Mouse (Mus musculus) MEL (cell line): Measurements from ENCODE around the gene Kcnj1. TPM values are rescaled to one million over a fixed set of nuclear protein-coding genes. Genes with fewer than 3 reads are reported as not detected.

Experiments
- DNase-seq: peaks from one replicate; pipeline ENCODE4 v3.0.0; 2011; ENCODE audit warnings: low read depth, low spot score
- H3K27ac ChIP-seq: 2 replicates; pipeline ENCODE4 v1.5.1; 2012; ENCODE audit warnings: low read depth, mild to moderate bottlenecking, control low read depth, low read length, moderate library complexity; ENCODE audit not compliant: control insufficient read depth
- H3K27me3 ChIP-seq, 2 experiments: fragments of 150-350 bp in 1 of 2; sonication (generic) in 1 of 2; 2 replicates each; pipeline ENCODE4 v1.6.1; 2012; ENCODE audit warnings: low read length in 2 of 2, mild to moderate bottlenecking in 2 of 2, improper control_type of control experiment in 1 of 2, moderate library complexity in 1 of 2; ENCODE audit not compliant: insufficient read depth in 2 of 2, control insufficient read depth in 1 of 2
- H3K36me3 ChIP-seq, 2 experiments: 2 replicates each; pipeline ENCODE4 v1.6.1; 2012 to 2014; ENCODE audit warnings: low read length in 2 of 2, improper control_type of control experiment in 1 of 2, inconsistent platforms in 1 of 2, mild to moderate bottlenecking in 1 of 2; ENCODE audit not compliant: insufficient read depth in 2 of 2, control insufficient read depth in 1 of 2
- H3K4me1 ChIP-seq, 2 experiments: fragments of 150-350 bp in 1 of 2; sonication (generic) in 1 of 2; 2 replicates each; pipeline ENCODE4 v1.6.1; 2012; ENCODE audit warnings: low read length in 2 of 2, improper control_type of control experiment in 1 of 2, mild to moderate bottlenecking in 1 of 2; ENCODE audit not compliant: insufficient read depth in 2 of 2, control insufficient read depth in 1 of 2
- H3K4me3 ChIP-seq, 2 experiments: fragments of 150-350 bp in 1 of 2; sonication (generic) in 1 of 2; 2 replicates each; pipeline ENCODE4 v1.5.1; 2012; ENCODE audit warnings: low read depth in 2 of 2, low read length in 2 of 2, mild to moderate bottlenecking in 2 of 2, moderate library complexity in 2 of 2, control low read depth in 1 of 2, improper control_type of control experiment in 1 of 2; ENCODE audit not compliant: control insufficient read depth in 1 of 2, insufficient read depth in 1 of 2
- H3K79me2 ChIP-seq: 2 replicates; pipeline ENCODE4 v1.6.1; 2012; ENCODE audit warnings: mild to moderate bottlenecking, low read length, moderate library complexity; ENCODE audit not compliant: control insufficient read depth, poor library complexity, insufficient read depth
- H3K9ac ChIP-seq: 2 replicates; pipeline ENCODE4 v1.6.1; 2012; ENCODE audit warnings: low read depth, mild to moderate bottlenecking, control low read depth, low read length, moderate library complexity; ENCODE audit not compliant: control insufficient read depth, poor library complexity, severe bottlenecking
- H3K9me3 ChIP-seq: fragments of 150-350 bp; sonication (generic); replicated peaks from 2 replicates; pipeline ENCODE4 v1.6.1; 2012; ENCODE audit warnings: mild to moderate bottlenecking, low read length, improper control_type of control experiment, moderate library complexity; ENCODE audit not compliant: insufficient read depth
- BHLHE40 ChIP-seq: IDR thresholded peaks from 2 replicates; pipeline ENCODE4 v1.6.1; 2012; ENCODE audit warnings: low read depth, mild to moderate bottlenecking, inconsistent platforms, low read length, improper control_type of control experiment, borderline replicate concordance
- CHD1 ChIP-seq: IDR thresholded peaks from 2 replicates; pipeline ENCODE4 v1.6.1; 2012; ENCODE audit warnings: low read depth, mild to moderate bottlenecking, inconsistent platforms, low read length, improper control_type of control experiment
- CTCF ChIP-seq, 3 experiments: IDR thresholded peaks in 2 of 3; conservative IDR thresholded peaks in 1 of 3; 2 replicates each; pipeline ENCODE4 v1.5.1; 2011 to 2012; ENCODE audit warnings: low read length in 3 of 3, low read depth in 2 of 3, mild to moderate bottlenecking in 2 of 3, improper control_type of control experiment in 1 of 3, inconsistent platforms in 1 of 3, mixed read lengths in 1 of 3, moderate library complexity in 1 of 3; ENCODE audit not compliant: control insufficient read depth in 1 of 3, insufficient read depth in 1 of 3, poor library complexity in 1 of 3, severe bottlenecking in 1 of 3
- ELF1 ChIP-seq: IDR thresholded peaks from 2 replicates; pipeline ENCODE4 v1.6.1; 2014; ENCODE audit warnings: low read depth, mild to moderate bottlenecking, inconsistent platforms, low read length, improper control_type of control experiment, moderate library complexity
- EP300 ChIP-seq, 2 experiments: IDR thresholded peaks; 2 replicates each; pipeline ENCODE4 v1.6.1; 2011; ENCODE audit warnings: improper control_type of control experiment in 2 of 2, low read length in 2 of 2, low read depth in 1 of 2, mild to moderate bottlenecking in 1 of 2
- ETS1 ChIP-seq: IDR thresholded peaks from 2 replicates; pipeline ENCODE4 v1.6.1; 2012; ENCODE audit warnings: low read depth, mild to moderate bottlenecking, inconsistent platforms, low read length, improper control_type of control experiment, moderate library complexity
- GATA1 ChIP-seq: IDR thresholded peaks from 2 replicates; pipeline ENCODE4 v1.6.1; 2011; ENCODE audit warnings: low read depth, low read length, improper control_type of control experiment
- HCFC1 ChIP-seq: IDR thresholded peaks from 2 replicates; pipeline ENCODE4 v1.6.1; 2012; ENCODE audit warnings: low read depth, mild to moderate bottlenecking, inconsistent platforms, low read length, improper control_type of control experiment, moderate library complexity
- JUND ChIP-seq: IDR thresholded peaks from 2 replicates; pipeline ENCODE4 v1.6.1; 2011; ENCODE audit warnings: low read depth, mild to moderate bottlenecking, improper control_type of control experiment, low read length
- KAT2A ChIP-seq: conservative IDR thresholded peaks from 2 replicates; pipeline ENCODE4 v1.6.1; 2012; ENCODE audit warnings: low read depth, low read length, improper control_type of control experiment, inconsistent platforms
- MAFK ChIP-seq: IDR thresholded peaks from 2 replicates; pipeline ENCODE4 v1.6.1; 2011; ENCODE audit warnings: low read depth, mild to moderate bottlenecking, low read length, improper control_type of control experiment, borderline replicate concordance
- MAX ChIP-seq: IDR thresholded peaks from 2 replicates; pipeline ENCODE4 v1.6.1; 2011; ENCODE audit warnings: low read length, improper control_type of control experiment
- MAZ ChIP-seq: IDR thresholded peaks from 2 replicates; pipeline ENCODE4 v1.6.1; 2012; ENCODE audit warnings: low read depth, mild to moderate bottlenecking, inconsistent platforms, low read length, improper control_type of control experiment
- MEF2A ChIP-seq: IDR thresholded peaks from 2 replicates; pipeline ENCODE4 v1.6.1; 2014; ENCODE audit warnings: low read depth, mild to moderate bottlenecking, inconsistent platforms, low read length, improper control_type of control experiment; ENCODE audit not compliant: poor library complexity, insufficient replicate concordance, severe bottlenecking; ENCODE audit errors: extremely low read depth
- MXI1 ChIP-seq: IDR thresholded peaks from 2 replicates; pipeline ENCODE4 v1.6.1; 2011; ENCODE audit warnings: mild to moderate bottlenecking, low read depth, low read length, improper control_type of control experiment
- MYB ChIP-seq: IDR thresholded peaks from 2 replicates; pipeline ENCODE4 v1.6.1; 2011; ENCODE audit warnings: mild to moderate bottlenecking, low read depth, low read length, improper control_type of control experiment
- NRF1 ChIP-seq: IDR thresholded peaks from 2 replicates; pipeline ENCODE4 v1.6.1; 2014; ENCODE audit warnings: low read depth, mild to moderate bottlenecking, inconsistent platforms, low read length, improper control_type of control experiment, moderate library complexity; ENCODE audit not compliant: poor library complexity, insufficient read depth, severe bottlenecking
- POLR2A ChIP-seq, 2 experiments: IDR thresholded peaks; 2 replicates each; pipeline ENCODE4 v1.6.1; 2011 to 2012; ENCODE audit warnings: low read length in 2 of 2, mild to moderate bottlenecking in 2 of 2, control low read depth in 1 of 2, improper control_type of control experiment in 1 of 2, low read depth in 1 of 2, moderate library complexity in 1 of 2; ENCODE audit not compliant: control insufficient read depth in 1 of 2, insufficient read depth in 1 of 2, poor library complexity in 1 of 2
- POLR2AphosphoS2 ChIP-seq: IDR thresholded peaks from 2 replicates; pipeline ENCODE4 v1.6.1; 2011; ENCODE audit warnings: low read length, improper control_type of control experiment
- POLR2AphosphoS5 ChIP-seq: IDR thresholded peaks from 2 replicates; pipeline ENCODE4 v1.6.1; 2012; ENCODE audit warnings: low read depth, borderline replicate concordance, mild to moderate bottlenecking, inconsistent platforms, low read length, moderate library complexity, mixed read lengths
- RAD21 ChIP-seq: IDR thresholded peaks from 2 replicates; pipeline ENCODE4 v1.6.1; 2011; ENCODE audit warnings: mild to moderate bottlenecking, low read depth, low read length, improper control_type of control experiment
- RCOR1 ChIP-seq: IDR thresholded peaks from 2 replicates; pipeline ENCODE4 v1.6.1; 2012; ENCODE audit warnings: low read depth, mild to moderate bottlenecking, inconsistent platforms, low read length, improper control_type of control experiment
- SIN3A ChIP-seq: IDR thresholded peaks from 2 replicates; pipeline ENCODE4 v1.6.1; 2012; ENCODE audit warnings: low read length, improper control_type of control experiment, inconsistent platforms
- SMC3 ChIP-seq: IDR thresholded peaks from 2 replicates; pipeline ENCODE4 v1.6.1; 2011; ENCODE audit warnings: low read depth, low read length, improper control_type of control experiment
- TAL1 ChIP-seq: IDR thresholded peaks from 2 replicates; pipeline ENCODE4 v1.6.1; 2012; ENCODE audit warnings: mild to moderate bottlenecking, inconsistent platforms, low read length, moderate library complexity, mixed read lengths
- TBP ChIP-seq: IDR thresholded peaks from 2 replicates; pipeline ENCODE4 v1.8.0; 2011; ENCODE audit warnings: low read depth, low read length, improper control_type of control experiment
- UBTF ChIP-seq: IDR thresholded peaks from 2 replicates; pipeline ENCODE4 v1.6.1; 2012; ENCODE audit warnings: low read depth, mild to moderate bottlenecking, inconsistent platforms, low read length, improper control_type of control experiment, moderate library complexity, borderline replicate concordance; ENCODE audit not compliant: insufficient read depth
- ZC3H11A ChIP-seq: IDR thresholded peaks from 2 replicates; pipeline ENCODE4 v1.6.1; 2012; ENCODE audit warnings: low read depth, mild to moderate bottlenecking, inconsistent platforms, low read length, improper control_type of control experiment
- ZKSCAN1 ChIP-seq: IDR thresholded peaks from 2 replicates; pipeline ENCODE4 v1.6.1; 2012; ENCODE audit warnings: low read depth, mild to moderate bottlenecking, inconsistent platforms, low read length, improper control_type of control experiment, moderate library complexity
- ZMIZ1 ChIP-seq: IDR thresholded peaks from 2 replicates; pipeline ENCODE4 v1.6.1; 2012; ENCODE audit warnings: low read depth, mild to moderate bottlenecking, inconsistent platforms, low read length, improper control_type of control experiment, moderate library complexity
- ZNF384 ChIP-seq: IDR thresholded peaks from 2 replicates; pipeline ENCODE4 v1.6.1; 2012; ENCODE audit warnings: low read depth, mild to moderate bottlenecking, inconsistent platforms, low read length, improper control_type of control experiment
- polyA plus RNA-seq, 2 experiments: library from polyadenylated mRNA; stranded (reverse) in 1 of 2; unstranded in 1 of 2; fragments of >175 nt in 1 of 2; fragments of >200 nt in 1 of 2; gene quantifications; 2 replicates each; pipeline versions ENCODE4 v1.2.1 to v1.2.4; 2012; ENCODE audit warnings: low replicate concordance in 2 of 2, low read depth in 1 of 2; ENCODE audit not compliant: insufficient read length in 2 of 2, insufficient read depth in 1 of 2, missing spikeins in 1 of 2
- total RNA-seq: library from RNA; depleted of rRNA; stranded (reverse); fragments of 300-350 nt; gene quantifications from 2 replicates; pipeline ENCODE4 v1.2.3, GENCODE M21; 2012

Kcnj1 gene
- total and polyA plus RNA-seq, 3 experiments = not detected

DNA sequence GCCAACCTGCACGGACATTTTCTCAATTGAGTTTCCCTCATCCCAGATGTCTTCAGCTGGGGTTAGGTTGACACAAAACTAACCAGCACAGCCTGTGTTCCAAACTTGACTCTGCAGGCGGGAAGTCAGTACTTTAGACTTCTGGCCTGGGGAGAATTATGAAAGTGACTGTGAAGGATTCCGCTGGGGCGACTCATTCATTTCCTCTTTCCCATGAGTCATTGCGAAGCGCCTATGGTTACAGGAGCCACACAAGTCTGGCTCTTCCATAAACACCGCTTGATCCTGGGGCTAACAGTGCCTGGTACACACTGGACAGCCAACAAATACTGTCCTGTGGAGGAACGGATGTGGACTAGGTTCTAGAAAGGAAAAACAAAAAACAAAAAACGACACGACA is 22.9 kb upstream of the Kcnj1 start:
- DNase-seq = peak; percentile 24
- no peaks in the 10 kb centered on the region for H3K9me3 ChIP-seq
- H3K27me3 ChIP-seq = no peaks in the 10 kb centered on the region
- no peak overlapping the region for H3K9ac ChIP-seq
- TF ChIP-seq HCFC1 (no peak), ZNF384 (no peak), ZKSCAN1 (no peak), POLR2AphosphoS5 (no peak), MYB (no peak), KAT2A (no peak), ZC3H11A (no peak), GATA1 (no peak), ELF1 (no peak), RCOR1 (no peak), MAFK (no peak), UBTF (no peak), NRF1 (no peak), CHD1 (no peak), MAX (no peak), SMC3 (no peak), TBP (no peak), SIN3A (no peak), BHLHE40 (no peak)
- no peak overlapping the region for H3K4me3 ChIP-seq
- H3K79me2 ChIP-seq = no peaks in the 10 kb centered on the region
- no peaks in the 10 kb centered on the region; a peak in 1 of 4 replicates for H3K4me1 ChIP-seq
- no peak overlapping the region for H3K27ac ChIP-seq
- H3K36me3 ChIP-seq = no peaks in the 10 kb centered on the region; a peak in 1 of 4 replicates

GRCm38 (mm10) chr9:32350332-32350731 is 22.0 kb upstream of the Kcnj1 start:
- Histone ChIP-seq H3K4me3 (peak overlapping the region in 1 of 2 experiments; percentile 10; a peak in 1 of 4 replicates), H3K27me3 (no peaks in the 10 kb centered on the region), H3K27ac (no peak overlapping the region), H3K79me2 (no peaks in the 10 kb centered on the region), H3K9ac (no peak overlapping the region), H3K4me1 (no peaks in the 10 kb centered on the region; a peak in 1 of 4 replicates), H3K36me3 (no peaks in the 10 kb centered on the region; a peak in 1 of 4 replicates), H3K9me3 (no peaks in the 10 kb centered on the region)
- DNase-seq = peak; percentile 82
- TF ChIP-seq MAZ (no peak), EP300 (IDR thresholded peaks at IDR 0.05; ENCODE audit: low read depth in 1 of 2, low read length in 2 of 2) (no peak), SIN3A (no peak), JUND (no peak), UBTF (no peak), POLR2A (IDR thresholded peaks at IDR 0.05; ENCODE audit: control insufficient read depth in 1 of 2, insufficient read depth in 1 of 2, low read depth in 1 of 2, low read length in 2 of 2, poor library complexity in 1 of 2) (no peak), ETS1 (no peak), SMC3 (peak; percentile 97), POLR2AphosphoS2 (no peak), RAD21 (peak; percentile 87), TAL1 (no peak), MEF2A (no peak), CTCF (IDR thresholded peaks at IDR 0.05 in 2 of 3, conservative IDR thresholded peaks at IDR 0.05 in 1 of 3; ENCODE audit: control insufficient read depth in 1 of 3, insufficient read depth in 1 of 3, low read depth in 2 of 3, low read length in 3 of 3, poor library complexity in 1 of 3, severe bottlenecking in 1 of 3) (peak; percentile 71 to 92 (median 81)), ZMIZ1 (no peak), ZNF384 (no peak), MXI1 (no peak), BHLHE40 (no peak), POLR2AphosphoS5 (no peak), ELF1 (no peak), HCFC1 (no peak), ZC3H11A (peak; percentile 91)
